Mouse (Mus musculus) erythroblast, embryonic 14.5 days (primary cell): Measurements from ENCODE around the gene Ltb.

ENCODE experiments used
- GATA1 ChIP-seq: IDR thresholded peaks from 2 replicates; pipeline ENCODE4 v1.6.1; 2012; ENCODE audit warnings: low read length, inconsistent platforms, mixed read lengths
- TAL1 ChIP-seq: IDR thresholded peaks from 3 replicates; pipeline ENCODE4 v1.6.1; 2012; ENCODE audit warnings: low read length, inconsistent platforms, mixed read lengths

DNA sequence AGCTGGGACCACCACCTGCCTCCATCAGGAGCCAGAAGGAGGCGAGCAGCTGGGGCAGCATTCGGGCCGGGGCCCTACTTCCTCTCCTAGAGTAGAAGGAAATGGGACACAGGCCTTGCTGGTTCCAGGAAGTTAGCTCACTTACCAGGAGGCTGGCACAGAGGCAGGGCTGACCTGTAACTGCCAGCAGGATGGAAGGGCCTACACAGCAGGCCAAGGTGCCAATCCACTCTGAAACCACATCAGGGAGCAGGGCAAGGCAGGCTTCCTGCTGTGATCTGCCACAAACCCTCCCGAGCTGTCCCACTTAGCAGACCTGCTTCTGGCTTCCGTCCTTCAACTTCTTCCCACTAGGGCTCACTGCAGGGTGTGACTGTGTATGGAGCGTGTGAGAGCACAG, 28.1 kb downstream of the Ltb start:
- no peak for TF ChIP-seq GATA1
- no peak for TF ChIP-seq TAL1
